Mouse (Mus musculus) intestine, embryonic 14.5 days (tissue): ENCODE measurements around the gene Adra1d. TPM values are rescaled to one million over a fixed set of nuclear protein-coding genes. Genes with fewer than 3 reads are reported as not detected.

ENCODE experiments used
- ATAC-seq: fragments of 200-750 bp; cut with Nextera tagmentation; replicated peaks from 2 replicates; pipeline ENCODE4 v1.8.0; 2017; ENCODE audit warnings: low read depth, moderate number of reproducible peaks, moderate TSS enrichment, moderate library complexity; ENCODE audit not compliant: low FRiP score, low TSS enrichment
- DNase-seq: peaks from one replicate; pipeline ENCODE4 v3.0.0-alpha.2; 2018; ENCODE audit warnings: low spot score
- H3K27ac ChIP-seq: fragments of 300-500 bp; sonication (generic); 2 replicates; pipeline ENCODE4 v1.5.1; 2014; ENCODE audit warnings: low read depth, mild to moderate bottlenecking, control low read depth
- H3K27me3 ChIP-seq: fragments of 300-500 bp; sonication (generic); replicated peaks from 2 replicates; pipeline ENCODE4 v1.6.1; 2014; ENCODE audit warnings: low read length, control low read depth; ENCODE audit not compliant: control insufficient read depth, insufficient read depth
- H3K36me3 ChIP-seq: fragments of 300-500 bp; sonication (generic); 2 replicates; pipeline ENCODE4 v1.6.1; 2014; ENCODE audit warnings: low read length, control low read depth; ENCODE audit not compliant: control insufficient read depth, insufficient read depth
- H3K4me1 ChIP-seq: fragments of 300-500 bp; sonication (generic); replicated peaks from 2 replicates; pipeline ENCODE4 v1.6.1; 2014; ENCODE audit warnings: low read length, control low read depth, mixed read lengths; ENCODE audit not compliant: control insufficient read depth, insufficient read depth
- H3K4me2 ChIP-seq: fragments of 300-500 bp; sonication (generic); 2 replicates; pipeline ENCODE4 v1.6.1; 2014; ENCODE audit warnings: low read length
- H3K4me3 ChIP-seq: fragments of 300-500 bp; sonication (generic); 2 replicates; pipeline ENCODE4 v1.5.1; 2014; ENCODE audit warnings: low read depth, low read length, control low read depth, mixed read lengths
- H3K9ac ChIP-seq: fragments of 300-500 bp; sonication (generic); 2 replicates; pipeline ENCODE4 v1.6.1; 2014; ENCODE audit warnings: mild to moderate bottlenecking, low read length
- H3K9me3 ChIP-seq: fragments of 300-500 bp; sonication (generic); 2 replicates; pipeline ENCODE4 v1.6.1; 2016; ENCODE audit warnings: low read length, control low read depth; ENCODE audit not compliant: control insufficient read depth
- WGBS: fragments of 180-500 bp; shearing (Covaris S2); extraction: QIAGEN DNeasy Blood & Tissue Kit; methylation state at CpG from one replicate; pipeline ENCODE4 v1.1.7; 2014; 5-methylcytosine and 5-hydroxymethylcytosine counted together
- polyA plus RNA-seq: library from polyadenylated mRNA; unstranded; fragments of >200 nt; fragmentation: Nextera tagmentation; extraction: Ambion mirVana; gene quantifications from 2 replicates; pipeline ENCODE4 v1.2.1, GENCODE M21; 2014

The Adra1d gene
- polyA plus RNA-seq, 1 experiment from 2014 or later = 0.27 TPM

DNA sequence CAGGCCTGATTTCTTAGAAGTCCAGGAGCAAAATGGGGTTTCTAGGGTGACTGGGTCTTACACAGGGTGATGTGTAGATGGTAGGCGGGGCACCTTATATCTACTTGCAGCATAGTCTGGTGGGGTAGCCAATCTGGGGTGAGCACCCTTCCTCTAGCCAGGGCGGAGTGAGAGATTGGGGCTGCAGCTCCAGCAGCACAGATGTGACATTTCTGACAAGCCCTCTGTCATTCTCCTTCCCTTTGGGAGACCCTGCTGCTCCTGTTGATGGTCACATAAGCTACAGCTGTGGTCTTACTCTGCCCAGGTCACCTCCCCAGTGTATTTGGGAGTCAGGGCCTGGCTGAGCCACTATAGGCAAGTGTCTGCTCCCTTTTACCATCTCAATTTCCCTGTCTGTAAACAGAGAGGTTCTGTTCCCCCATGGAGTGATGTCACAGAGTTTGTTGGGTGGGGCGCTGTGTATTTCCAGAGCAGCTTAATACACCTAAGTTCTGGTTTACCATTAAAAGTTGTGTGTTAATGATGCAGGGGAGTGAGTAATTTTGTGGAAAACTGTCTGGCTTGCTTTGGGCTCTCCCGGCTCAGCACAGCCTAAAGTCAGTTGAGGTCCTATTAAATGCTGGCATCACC lies 64.7 kb downstream of the Adra1d start:
- Histone ChIP-seq H3K9me3 (no peaks in the 10 kb centered on the region), H3K36me3 (no peaks in the 10 kb centered on the region), H3K4me2 (no peak overlapping the region), H3K27me3 (no peaks in the 10 kb centered on the region), H3K27ac (no peak overlapping the region), H3K9ac (no peak overlapping the region), H3K4me1 (peaks cover 8% of the 10 kb centered on the region; the same call in 1 of the 2 replicates), H3K4me3 (no peak overlapping the region)
- ATAC-seq (no peak), DNase-seq (no peak)
- 87% methylated on average over 4 of the region's 4 CpGs for WGBS

DNA sequence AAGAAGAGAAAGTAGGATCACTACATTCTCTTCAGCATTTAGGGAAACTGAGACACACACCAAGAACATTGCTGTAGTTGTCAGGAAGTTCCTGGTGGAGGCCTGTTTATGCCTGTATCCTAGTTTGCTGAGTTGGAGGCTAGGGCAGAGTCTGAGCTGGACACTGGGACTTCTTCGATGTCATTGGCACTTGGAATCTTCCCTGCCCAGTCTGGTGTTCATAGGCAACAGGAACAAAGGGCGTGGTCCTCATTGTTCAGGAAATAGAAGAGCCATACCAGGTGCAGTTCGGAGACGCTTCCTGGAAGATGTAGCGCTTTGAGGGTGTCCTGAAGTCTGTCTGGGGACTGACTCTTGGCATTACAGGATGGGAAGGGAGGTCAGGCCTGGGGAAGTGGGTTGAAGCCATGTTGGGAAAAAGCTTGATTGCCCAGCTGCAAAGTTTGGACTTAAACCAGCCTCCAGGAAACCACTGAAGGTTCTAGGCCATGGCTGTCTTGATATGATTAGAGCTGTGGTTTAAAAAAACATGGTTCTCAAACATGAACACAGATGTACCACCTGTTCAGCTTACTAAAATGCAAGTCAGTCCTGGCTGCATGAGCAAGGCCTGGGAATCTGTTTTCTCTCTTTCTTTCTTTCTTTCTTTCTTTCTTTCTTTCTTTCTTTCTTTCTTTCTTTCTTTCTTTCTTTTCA lies 65.8 kb downstream of the Adra1d start:
- H3K4me2 ChIP-seq = no peak overlapping the region
- no peak overlapping the region for H3K27ac ChIP-seq
- 86% methylated on average over 5 of the region's 5 CpGs for WGBS
- ATAC-seq (no peak), DNase-seq (no peak)
- no peaks in the 10 kb centered on the region for H3K27me3 ChIP-seq
- H3K9ac ChIP-seq = no peak overlapping the region
- H3K36me3 ChIP-seq = no peaks in the 10 kb centered on the region
- peaks cover 8% of the 10 kb centered on the region; the same call in 1 of the 2 replicates for H3K4me1 ChIP-seq
- H3K9me3 ChIP-seq = no peaks in the 10 kb centered on the region
- no peak overlapping the region for H3K4me3 ChIP-seq

Other genes starting within 250 kb of the Adra1d start
- 2.7 and 3.0 TPM in 2 replicates for gene Rnf24, start 209.4 kb downstream of the Adra1d start, polyA plus RNA-seq
- gene Smox, start 70.8 kb downstream of the Adra1d start, polyA plus RNA-seq = 21.2 and 24.6 TPM in 2 replicates